Mouse (Mus musculus) kidney, adult 2 months (tissue): Measurements from ENCODE around the gene Tap2.

ENCODE experiments used
- CTCF ChIP-seq: fragments of 200-500 bp; conservative IDR thresholded peaks from 2 replicates; pipeline ENCODE4 v1.5.1; 2011; ENCODE audit warnings: low read depth, mild to moderate bottlenecking, control low read depth, low read length, moderate library complexity, mixed read lengths; ENCODE audit not compliant: insufficient read depth, insufficient read length
- POLR2A ChIP-seq: fragments of 200-500 bp; IDR thresholded peaks from one replicate; pipeline ENCODE4 v1.6.1; 2011; ENCODE audit warnings: low read depth, low read length, control low read depth

DNA sequence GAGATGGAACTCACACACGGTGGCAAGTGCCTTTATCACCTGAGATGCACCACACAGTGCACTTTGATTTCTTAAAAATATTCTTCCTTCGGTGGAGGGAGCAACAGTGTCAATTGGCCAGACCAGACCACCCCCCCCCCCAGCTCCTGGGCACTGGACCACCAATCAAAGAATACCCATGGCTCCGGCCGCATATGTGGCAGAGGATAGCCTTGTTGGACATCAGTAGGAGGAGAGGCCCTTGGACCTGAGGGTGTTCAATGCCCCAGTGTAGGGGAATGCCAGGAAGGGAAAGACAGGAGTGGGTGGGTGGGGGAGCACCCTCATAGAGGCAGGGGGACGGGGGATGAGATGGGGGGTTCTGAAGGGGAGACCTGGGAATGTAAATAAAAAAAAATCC lies 3.4 kb downstream of the Tap2 start:
- TF ChIP-seq POLR2A = no peak
- TF ChIP-seq CTCF = no peak
